Mouse (Mus musculus): ENCODE measurements around the gene Pknox2.

GRCm38 (mm10) chr9:37122971-37123370 is 24.2 kb downstream of the Pknox2 start:
- TF ChIP-seq CTCF (IDR thresholded peaks at IDR 0.05; ENCODE audit: low read depth) = no peak
- no peak for TF ChIP-seq EP300 (IDR thresholded peaks at IDR 0.05; ENCODE audit: low read depth)
